Mouse (Mus musculus): ENCODE results near the gene Hoxa13.

GRCm38 (mm10) chr6:52215070-52215469, 45.6 kb downstream of the Hoxa13 start:
- TF ChIP-seq CTCF (IDR thresholded peaks at IDR 0.05; ENCODE audit: borderline replicate concordance, control insufficient read depth, extremely low read depth, insufficient read depth, low read length, poor library complexity) (no peak), POLR2A (IDR thresholded peaks at IDR 0.05; ENCODE audit: control insufficient read depth, extremely low read depth, insufficient read depth, low read length, poor library complexity) (no peak)

Measured in thymus, adult 2 months (tissue).